Mouse (Mus musculus): ENCODE measurements around the gene Ppt2. TPM values are rescaled to one million over a fixed set of nuclear protein-coding genes. Genes with fewer than 3 reads are reported as not detected.

Ppt2 gene
- polyA plus RNA-seq, 1 experiment: 40.9 TPM

DNA sequence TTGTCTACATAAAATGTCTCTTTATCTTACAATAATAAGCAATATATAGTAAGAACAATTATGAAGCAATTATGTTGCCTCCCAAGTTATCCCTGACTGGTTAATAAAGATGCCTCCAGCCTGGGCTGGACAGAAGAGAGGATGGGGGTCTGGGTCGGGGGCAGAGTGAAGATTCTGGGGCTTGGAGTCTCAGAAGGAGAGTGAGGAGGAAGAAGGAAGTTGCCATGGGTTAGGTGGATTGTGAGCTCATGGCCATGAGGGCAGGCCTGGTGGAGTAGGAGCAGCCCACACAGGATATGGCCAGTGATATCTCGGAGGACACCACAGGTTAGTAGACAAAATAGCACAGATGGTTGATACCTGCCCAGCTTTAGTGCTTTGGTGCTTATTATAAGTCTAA, 29.8 kb upstream of the Ppt2 start:
- DNase-seq: no peak
- 68% methylated on average over 2 of the region's 2 CpGs for WGBS
- Histone ChIP-seq H3K4me1 (ENCODE audit: control insufficient read depth, insufficient read depth, low read length) (peaks cover 38% of the 10 kb centered on the region), H3K4me3 (replicated peaks; ENCODE audit: extremely low read depth, low read depth, low read length) (no peak overlapping the region)
- TF ChIP-seq POLR2A (IDR thresholded peaks at IDR 0.05; ENCODE audit: borderline replicate concordance, extremely low read depth, low read depth, low read length) (no peak), CTCF (IDR thresholded peaks at IDR 0.05; ENCODE audit: insufficient read depth, low read length) (no peak)

DNA sequence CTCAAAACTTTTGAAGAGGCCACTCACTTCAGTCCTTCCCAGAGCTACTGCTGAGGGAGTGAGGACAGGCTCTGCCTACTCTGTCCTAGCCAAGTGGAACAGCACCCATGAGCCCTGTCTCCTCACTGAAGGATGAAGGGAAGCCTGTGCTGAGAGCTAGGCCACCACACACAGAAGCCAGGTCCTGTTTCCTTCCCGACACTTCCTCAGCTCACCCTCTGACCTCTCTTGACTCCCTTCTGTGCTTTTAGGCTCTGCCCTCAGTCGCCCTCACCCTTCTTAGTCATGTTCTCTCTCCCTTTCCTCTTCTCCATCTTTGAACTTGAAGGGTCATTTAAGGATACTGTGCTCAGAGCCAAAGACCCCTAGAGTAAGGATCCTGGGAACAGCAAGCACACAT, 29.0 kb upstream of the Ppt2 start:
- peaks cover 38% of the 10 kb centered on the region for H3K4me1 ChIP-seq (ENCODE audit: control insufficient read depth, insufficient read depth, low read length)
- no peak for DNase-seq
- TF ChIP-seq CTCF (IDR thresholded peaks at IDR 0.05; ENCODE audit: insufficient read depth, low read length): no peak
- no peak for TF ChIP-seq POLR2A (IDR thresholded peaks at IDR 0.05; ENCODE audit: borderline replicate concordance, extremely low read depth, low read depth, low read length)
- H3K4me3 ChIP-seq (replicated peaks; ENCODE audit: extremely low read depth, low read depth, low read length): no peak overlapping the region
- WGBS: 26% methylated on average over 2 of the region's 2 CpGs

GRCm38 (mm10) chr17:34656666-34657065, 28.4 kb upstream of the Ppt2 start:
- Histone ChIP-seq H3K4me3 (replicated peaks; ENCODE audit: extremely low read depth, low read depth, low read length) (no peak overlapping the region), H3K4me1 (ENCODE audit: control insufficient read depth, insufficient read depth, low read length) (peaks cover 37% of the 10 kb centered on the region)
- no peak for DNase-seq
- no peak for TF ChIP-seq POLR2A (IDR thresholded peaks at IDR 0.05; ENCODE audit: borderline replicate concordance, extremely low read depth, low read depth, low read length)
- no peak for TF ChIP-seq CTCF (IDR thresholded peaks at IDR 0.05; ENCODE audit: insufficient read depth, low read length)
- WGBS: 56% methylated on average over 8 of the region's 8 CpGs

- H3K4me1 ChIP-seq (ENCODE audit: control insufficient read depth, insufficient read depth, low read length): peaks cover 31% of the 10 kb centered on the region
- DNase-seq: peak; percentile 86
- 7% methylated on average over 4 of the region's 4 CpGs for WGBS
- no peak overlapping the region for H3K4me3 ChIP-seq (replicated peaks; ENCODE audit: extremely low read depth, low read depth, low read length)
- TF ChIP-seq CTCF (IDR thresholded peaks at IDR 0.05; ENCODE audit: insufficient read depth, low read length) (peak; percentile 40; the same call in 1 of the 2 replicates), POLR2A (IDR thresholded peaks at IDR 0.05; ENCODE audit: borderline replicate concordance, extremely low read depth, low read depth, low read length) (peak; percentile 10; the same call in 1 of the 2 replicates)
Observed at GRCm38 (mm10) chr17:34655581-34655991, 27.3 kb upstream of the Ppt2 start.

DNA sequence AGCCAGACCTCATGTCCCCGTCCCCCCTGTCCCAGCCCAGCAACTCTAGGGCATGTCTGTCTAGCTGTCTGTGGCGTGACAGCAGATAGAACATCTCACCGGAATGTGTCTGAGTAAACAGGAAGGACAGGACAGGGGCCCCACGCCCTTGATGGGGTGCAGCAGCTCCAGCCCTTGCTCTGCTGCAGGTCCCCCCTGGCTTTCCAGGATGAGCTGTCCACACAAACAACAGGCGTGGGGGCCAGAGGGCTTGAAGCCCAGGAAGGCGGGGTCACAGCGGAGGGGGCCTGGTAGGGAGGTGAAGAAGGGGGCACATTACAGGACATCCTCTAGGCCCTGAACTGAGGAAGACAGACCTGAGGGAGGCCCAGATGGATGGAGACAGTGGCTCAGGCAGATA, 26.9 kb upstream of the Ppt2 start:
- TF ChIP-seq POLR2A (IDR thresholded peaks at IDR 0.05; ENCODE audit: borderline replicate concordance, extremely low read depth, low read depth, low read length) (peak; percentile 15; the same call in 1 of the 2 replicates), CTCF (IDR thresholded peaks at IDR 0.05; ENCODE audit: insufficient read depth, low read length) (no peak)
- H3K4me3 ChIP-seq (replicated peaks; ENCODE audit: extremely low read depth, low read depth, low read length): no peak overlapping the region
- DNase-seq: peak; percentile 70

GRCm38 (mm10) chr17:34654392-34654791, 26.1 kb upstream of the Ppt2 start:
- Histone ChIP-seq H3K4me1 (ENCODE audit: control insufficient read depth, insufficient read depth, low read length) (peaks cover 27% of the 10 kb centered on the region), H3K4me3 (replicated peaks; ENCODE audit: extremely low read depth, low read depth, low read length) (no peak overlapping the region)
- no peak for DNase-seq
- WGBS: 85% methylated on average over 13 of the region's 13 CpGs
- TF ChIP-seq POLR2A (IDR thresholded peaks at IDR 0.05; ENCODE audit: borderline replicate concordance, extremely low read depth, low read depth, low read length): no peak
- TF ChIP-seq CTCF (IDR thresholded peaks at IDR 0.05; ENCODE audit: insufficient read depth, low read length): no peak

More for the DNA sequence above, 26.9 kb upstream of the Ppt2 start:
- peaks cover 31% of the 10 kb centered on the region for H3K4me1 ChIP-seq (ENCODE audit: control insufficient read depth, insufficient read depth, low read length)
- 49% methylated on average over 7 of the region's 7 CpGs for WGBS

DNA sequence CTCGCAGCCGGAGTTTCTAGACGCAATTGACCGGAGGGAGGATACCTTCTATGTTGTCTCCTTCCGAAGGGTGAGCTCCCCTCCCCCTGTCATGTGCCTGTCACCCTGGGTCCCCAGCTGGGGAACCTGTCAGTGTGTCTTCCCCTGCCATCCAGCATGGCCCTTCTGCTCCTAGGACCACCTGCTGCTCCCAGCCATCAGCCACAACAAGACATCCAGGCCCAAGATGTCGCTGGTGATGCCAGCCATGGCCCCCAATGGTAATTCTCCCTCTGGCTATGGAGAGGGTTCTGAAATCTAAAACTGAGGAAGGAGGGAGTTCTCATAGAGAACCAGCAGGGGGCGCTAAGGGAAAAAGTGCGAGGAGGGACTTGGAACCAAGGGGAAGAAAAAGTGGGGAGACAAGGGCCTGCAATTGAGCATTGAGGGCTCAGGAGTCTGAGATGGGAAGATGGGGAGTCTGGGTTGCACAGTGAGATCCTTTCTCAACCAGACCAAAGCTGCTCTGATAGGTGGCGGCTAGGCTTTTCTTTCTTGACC, 25.5 kb upstream of the Ppt2 start:
- Histone ChIP-seq H3K4me3 (replicated peaks; ENCODE audit: extremely low read depth, low read depth, low read length) (no peak overlapping the region), H3K4me1 (ENCODE audit: control insufficient read depth, insufficient read depth, low read length) (peaks cover 25% of the 10 kb centered on the region)
- peak; percentile 70 for DNase-seq
- 66% methylated on average over 9 of the region's 9 CpGs for WGBS
- no peak for TF ChIP-seq POLR2A (IDR thresholded peaks at IDR 0.05; ENCODE audit: borderline replicate concordance, extremely low read depth, low read depth, low read length)
- peak; percentile 51 for TF ChIP-seq CTCF (IDR thresholded peaks at IDR 0.05; ENCODE audit: insufficient read depth, low read length)

DNA sequence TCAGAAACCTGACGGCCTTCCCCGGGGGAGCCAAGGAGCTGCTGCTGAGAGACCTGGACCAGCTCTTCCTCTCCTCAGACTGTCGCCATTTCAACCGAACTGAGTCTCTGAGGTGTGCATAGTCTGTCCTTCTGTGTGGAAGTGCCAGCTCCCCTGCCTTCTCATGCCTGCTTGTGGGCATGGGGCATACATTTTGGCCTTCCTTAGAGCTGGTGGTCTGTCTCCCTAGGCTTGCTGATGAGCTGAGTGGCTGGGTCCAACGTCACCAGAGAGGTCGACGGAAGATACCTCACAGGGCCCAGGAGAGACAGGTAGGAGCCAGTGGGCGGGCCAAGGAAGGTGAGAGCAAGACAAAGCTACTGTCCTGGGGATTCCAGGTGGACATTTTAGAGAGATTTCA, 24.7 kb upstream of the Ppt2 start:
- no peak for TF ChIP-seq POLR2A (IDR thresholded peaks at IDR 0.05; ENCODE audit: borderline replicate concordance, extremely low read depth, low read depth, low read length)
- no peak for TF ChIP-seq CTCF (IDR thresholded peaks at IDR 0.05; ENCODE audit: insufficient read depth, low read length)
- DNase-seq: no peak
- H3K4me1 ChIP-seq (ENCODE audit: control insufficient read depth, insufficient read depth, low read length): peaks cover 25% of the 10 kb centered on the region
- H3K4me3 ChIP-seq (replicated peaks; ENCODE audit: extremely low read depth, low read depth, low read length): no peak overlapping the region
- WGBS: 92% methylated on average over 8 of the region's 8 CpGs

GRCm38 (mm10) chr17:34652546-34652945, 24.2 kb upstream of the Ppt2 start:
- TF ChIP-seq CTCF (IDR thresholded peaks at IDR 0.05; ENCODE audit: insufficient read depth, low read length) (no peak), POLR2A (IDR thresholded peaks at IDR 0.05; ENCODE audit: borderline replicate concordance, extremely low read depth, low read depth, low read length) (no peak)
- DNase-seq: no peak
- Histone ChIP-seq H3K4me1 (ENCODE audit: control insufficient read depth, insufficient read depth, low read length) (peaks cover 25% of the 10 kb centered on the region), H3K4me3 (replicated peaks; ENCODE audit: extremely low read depth, low read depth, low read length) (no peak overlapping the region)
- 91% methylated on average over 10 of the region's 10 CpGs for WGBS

DNA sequence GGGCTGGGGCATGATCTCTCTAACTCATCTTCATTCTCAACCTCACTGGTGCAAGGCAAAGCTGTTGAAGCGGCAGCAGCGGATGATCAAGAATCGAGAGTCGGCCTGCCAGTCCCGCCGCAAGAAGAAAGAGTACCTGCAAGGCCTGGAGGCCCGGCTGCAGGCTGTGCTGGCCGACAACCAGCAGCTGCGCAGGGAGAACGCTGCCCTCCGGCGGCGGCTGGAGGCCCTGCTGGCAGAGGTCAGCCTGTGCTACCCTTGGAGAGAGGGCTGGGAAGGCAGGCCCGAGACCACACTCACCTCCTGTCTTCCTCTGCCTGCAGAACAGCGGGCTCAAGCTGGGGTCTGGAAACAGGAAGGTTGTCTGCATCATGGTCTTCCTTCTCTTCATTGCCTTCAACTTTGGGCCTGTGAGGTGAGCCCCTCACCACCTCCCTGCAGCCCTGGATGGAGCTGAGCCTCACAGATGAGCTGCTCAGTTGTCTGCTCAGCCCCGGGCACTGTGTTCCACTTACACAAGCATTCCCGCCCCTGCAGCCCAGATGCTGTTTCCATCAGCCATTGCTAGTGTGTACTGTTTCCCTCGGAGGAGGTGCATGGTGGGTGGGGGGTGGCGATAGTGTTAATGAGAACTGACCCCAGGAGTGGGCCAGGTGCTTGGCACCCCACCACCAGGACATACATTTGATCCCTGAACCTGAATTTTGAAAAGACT, 23.4 kb upstream of the Ppt2 start:
- WGBS: 60% methylated on average over 19 of the region's 19 CpGs
- peaks cover 25% of the 10 kb centered on the region for H3K4me1 ChIP-seq (ENCODE audit: control insufficient read depth, insufficient read depth, low read length)
- DNase-seq: no peak
- no peak for TF ChIP-seq POLR2A (IDR thresholded peaks at IDR 0.05; ENCODE audit: borderline replicate concordance, extremely low read depth, low read depth, low read length)
- TF ChIP-seq CTCF (IDR thresholded peaks at IDR 0.05; ENCODE audit: insufficient read depth, low read length): 0 out of 2 replicates have a peak, but pooled peaks have one; percentile 24
- H3K4me3 ChIP-seq (replicated peaks; ENCODE audit: extremely low read depth, low read depth, low read length): no peak overlapping the region
